Mouse (Mus musculus) ES-E14 (cell line): ENCODE measurements around the gene Cers5. TPM values are rescaled to one million over a fixed set of nuclear protein-coding genes. Genes with fewer than 3 reads are reported as not detected.

Experiments
- DNase-seq: peaks from one replicate; pipeline ENCODE4 v3.0.0-alpha.2; 2013; ENCODE audit warnings: low read depth, low spot score
- H3K27ac ChIP-seq: 2 replicates; pipeline ENCODE4 v1.5.1; 2012; ENCODE audit warnings: low read depth, mild to moderate bottlenecking, low read length, moderate library complexity, mixed read lengths; ENCODE audit not compliant: poor library complexity, insufficient read depth, severe bottlenecking
- H3K36me3 ChIP-seq: 2 replicates; pipeline ENCODE4 v1.6.1; 2012; ENCODE audit warnings: mild to moderate bottlenecking, low read length, moderate library complexity, mixed read lengths; ENCODE audit not compliant: control insufficient read depth, poor library complexity, insufficient read depth, severe bottlenecking
- H3K4me1 ChIP-seq, 2 experiments: fragments of 150-350 bp in 1 of 2; sonication (generic) in 1 of 2; 2 replicates each; pipeline ENCODE4 v1.6.1; 2012; ENCODE audit warnings: low read length in 2 of 2, mild to moderate bottlenecking in 1 of 2, mixed read lengths in 1 of 2; ENCODE audit not compliant: control insufficient read depth in 2 of 2, insufficient read depth in 2 of 2, poor library complexity in 1 of 2
- H3K4me3 ChIP-seq, 2 experiments: fragments of 150-350 bp in 1 of 2; sonication (generic) in 1 of 2; 2 replicates each; pipeline ENCODE4 v1.5.1; 2012; ENCODE audit warnings: low read length in 2 of 2, low read depth in 1 of 2, mild to moderate bottlenecking in 1 of 2, mixed read lengths in 1 of 2; ENCODE audit not compliant: insufficient read depth in 1 of 2, poor library complexity in 1 of 2, severe bottlenecking in 1 of 2
- H3K9ac ChIP-seq: 2 replicates; pipeline ENCODE4 v1.6.1; 2012; ENCODE audit warnings: low read depth, mild to moderate bottlenecking, low read length, mixed read lengths; ENCODE audit not compliant: poor library complexity, insufficient read depth, severe bottlenecking
- H3K9me3 ChIP-seq: fragments of 150-350 bp; sonication (generic); 2 replicates; pipeline ENCODE4 v1.6.1; 2012; ENCODE audit warnings: low read depth, mild to moderate bottlenecking, low read length; ENCODE audit not compliant: control insufficient read depth, insufficient read depth
- CHD2 ChIP-seq: IDR thresholded peaks from 2 replicates; pipeline ENCODE4 v1.6.1; 2014; ENCODE audit warnings: mild to moderate bottlenecking, low read depth, low read length, inconsistent platforms
- HCFC1 ChIP-seq: IDR thresholded peaks from 2 replicates; pipeline ENCODE4 v1.6.1; 2012; ENCODE audit warnings: low read length, inconsistent platforms, borderline replicate concordance; ENCODE audit not compliant: insufficient read depth
- MAFK ChIP-seq: IDR thresholded peaks from 2 replicates; pipeline ENCODE4 v1.6.1; 2014; ENCODE audit warnings: mild to moderate bottlenecking, low read depth, low read length, inconsistent platforms; ENCODE audit not compliant: insufficient read depth
- ZC3H11A ChIP-seq: IDR thresholded peaks from 2 replicates; pipeline ENCODE4 v1.6.1; 2012; ENCODE audit warnings: low read depth, mild to moderate bottlenecking, inconsistent platforms, low read length, borderline replicate concordance
- ZNF384 ChIP-seq: IDR thresholded peaks from 2 replicates; pipeline ENCODE4 v1.6.1; 2012; ENCODE audit warnings: low read depth, low read length, inconsistent platforms
- in situ Hi-C, 2 experiments: fragments of 600-800 bp; cut with MboI; formaldehyde crosslinking; loops; one replicate each; pipeline ENCODE4 v1.15.1; 2025; ENCODE audit warnings: low sequenced_read_pairs in 2 of 2, inconsistent platforms in 1 of 2; ENCODE audit not compliant: unreplicated experiment in 2 of 2
- total RNA-seq: library from RNA; depleted of rRNA; stranded (reverse); fragments of 300-350 nt; gene quantifications from 2 replicates; pipeline ENCODE4 v1.2.3, GENCODE M21; 2012

Gene Cers5
- total RNA-seq, 1 experiment: 126 TPM

DNA sequence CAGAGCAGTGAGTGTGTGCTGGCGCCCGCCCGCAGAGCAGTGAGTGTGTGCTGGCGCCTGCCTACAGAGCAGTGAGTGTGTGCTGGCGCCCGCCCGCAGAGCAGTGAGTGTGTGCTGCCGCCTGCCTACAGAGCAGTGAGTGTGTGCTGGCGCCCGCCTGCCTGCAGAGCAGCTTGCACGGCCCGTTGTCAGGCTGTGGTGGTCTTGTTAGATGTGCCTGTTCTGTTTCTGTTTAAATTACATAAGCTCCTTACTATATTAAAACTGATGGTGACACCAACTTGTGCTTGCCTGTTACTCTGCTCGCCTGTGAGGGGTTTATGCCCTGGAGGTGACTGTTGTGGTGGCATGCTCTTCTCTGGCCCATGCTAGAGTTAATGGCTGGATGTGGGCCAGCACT lies 64.5 kb downstream of the Cers5 start:
- H3K9ac ChIP-seq: no peak overlapping the region
- no peak for TF ChIP-seq MAFK
- no peak for TF ChIP-seq HCFC1
- no peak for TF ChIP-seq CHD2
- TF ChIP-seq ZNF384: no peak
- no peak for TF ChIP-seq ZC3H11A

DNA sequence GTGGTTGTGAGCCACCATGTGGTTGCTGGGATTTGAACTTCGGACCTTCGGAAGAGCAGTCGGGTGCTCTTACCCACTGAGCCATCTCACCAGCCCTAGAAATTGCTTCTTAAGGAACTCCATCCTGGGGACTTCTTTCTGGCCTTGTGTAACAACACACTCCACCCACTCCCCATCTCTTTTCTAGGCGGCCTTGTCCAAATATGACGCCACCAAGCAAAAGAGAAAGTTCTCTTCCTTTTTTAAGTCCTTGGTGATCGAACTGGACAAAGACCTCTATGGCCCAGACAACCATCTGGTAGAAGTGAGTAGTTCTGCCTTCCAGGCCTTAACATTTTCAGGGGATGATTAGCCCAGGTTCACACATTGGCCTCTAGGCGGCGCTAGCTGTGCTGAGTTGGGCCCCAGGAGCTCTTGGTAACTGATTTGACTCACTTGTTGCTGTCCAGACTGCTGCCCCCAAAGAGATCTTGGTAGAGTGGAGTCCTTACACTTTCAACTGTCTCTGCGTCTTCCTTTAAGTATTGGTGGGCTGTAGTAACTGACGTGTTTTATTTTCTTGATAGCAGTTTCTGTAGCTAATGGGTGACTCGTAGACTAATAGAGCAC lies 67.1 kb downstream of the Cers5 start, which contains the start of gene Gm17349:
TSS of gene Gm17349 (minus strand) at position 51 of the 609 bp plus-strand sequence.
- Histone ChIP-seq H3K4me3 (peak within 1 kb of the TSS; percentile 29 to 90), H3K27ac (peak within 1 kb of the TSS; percentile 89), H3K36me3 (peaks cover 30% of the 10 kb centered on the region), H3K9ac (peak within 1 kb of the TSS; percentile 22; the same call in 1 of the 2 replicates), H3K4me1 (peaks cover 7 to 8% of the 10 kb centered on the region in 2 experiments; a peak in 3 of 4 replicates), H3K9me3 (no peaks in the 10 kb centered on the region)
- no peak for TF ChIP-seq MAFK
- TF ChIP-seq HCFC1: no peak
- TF ChIP-seq ZC3H11A: 0 out of 2 replicates have a peak, but pooled peaks have one; percentile 14
- no peak for TF ChIP-seq ZNF384
- TF ChIP-seq CHD2: no peak
- no peak for DNase-seq
- in situ Hi-C loops: no loop called here

More for the DNA sequence above, 64.5 kb downstream of the Cers5 start:
- H3K36me3 ChIP-seq: peaks cover 48% of the 10 kb centered on the region
- H3K4me3 ChIP-seq: no peak overlapping the region; a peak in 1 of 4 replicates
- no peak overlapping the region for H3K27ac ChIP-seq
- no peak for DNase-seq
- H3K4me1 ChIP-seq: peaks cover 4 to 12% of the 10 kb centered on the region in 2 experiments; a peak in 3 of 4 replicates
- no peaks in the 10 kb centered on the region for H3K9me3 ChIP-seq
- in situ Hi-C loops: no loop called here

DNA sequence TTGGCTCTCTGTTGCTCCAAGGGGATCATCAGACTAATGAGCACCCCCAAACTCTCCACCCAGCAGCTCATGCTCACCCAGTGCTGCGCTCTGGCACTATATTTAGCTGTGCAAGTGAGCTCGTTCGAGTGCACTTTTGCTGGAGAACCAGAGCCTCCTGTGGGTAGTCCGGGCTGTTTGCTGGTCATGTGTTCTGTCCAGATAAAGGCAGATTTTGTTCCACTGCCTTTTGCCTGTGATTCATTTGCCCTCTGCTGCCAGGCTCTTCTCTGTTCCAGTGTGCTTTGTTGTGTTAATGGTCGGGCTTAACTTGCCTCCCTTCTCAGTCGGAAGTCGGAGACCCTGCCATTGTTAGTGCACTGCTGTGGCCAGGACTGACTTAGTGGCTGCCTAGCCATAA lies 67.8 kb downstream of the Cers5 start:
- in situ Hi-C loops: no loop called here
- TF ChIP-seq MAFK (no peak), ZC3H11A (no peak), ZNF384 (no peak), HCFC1 (no peak), CHD2 (no peak)
- H3K36me3 ChIP-seq: peaks cover 25% of the 10 kb centered on the region
- H3K27ac ChIP-seq: peak overlapping the region; percentile 89
- no peaks in the 10 kb centered on the region for H3K9me3 ChIP-seq
- DNase-seq: no peak
- peaks cover 8 to 13% of the 10 kb centered on the region in 2 experiments; a peak in 3 of 4 replicates for H3K4me1 ChIP-seq
- peak overlapping the region; percentile 10 to 90; a peak in 3 of 4 replicates for H3K4me3 ChIP-seq
- peak overlapping the region; percentile 22; the same call in 1 of the 2 replicates for H3K9ac ChIP-seq

DNA sequence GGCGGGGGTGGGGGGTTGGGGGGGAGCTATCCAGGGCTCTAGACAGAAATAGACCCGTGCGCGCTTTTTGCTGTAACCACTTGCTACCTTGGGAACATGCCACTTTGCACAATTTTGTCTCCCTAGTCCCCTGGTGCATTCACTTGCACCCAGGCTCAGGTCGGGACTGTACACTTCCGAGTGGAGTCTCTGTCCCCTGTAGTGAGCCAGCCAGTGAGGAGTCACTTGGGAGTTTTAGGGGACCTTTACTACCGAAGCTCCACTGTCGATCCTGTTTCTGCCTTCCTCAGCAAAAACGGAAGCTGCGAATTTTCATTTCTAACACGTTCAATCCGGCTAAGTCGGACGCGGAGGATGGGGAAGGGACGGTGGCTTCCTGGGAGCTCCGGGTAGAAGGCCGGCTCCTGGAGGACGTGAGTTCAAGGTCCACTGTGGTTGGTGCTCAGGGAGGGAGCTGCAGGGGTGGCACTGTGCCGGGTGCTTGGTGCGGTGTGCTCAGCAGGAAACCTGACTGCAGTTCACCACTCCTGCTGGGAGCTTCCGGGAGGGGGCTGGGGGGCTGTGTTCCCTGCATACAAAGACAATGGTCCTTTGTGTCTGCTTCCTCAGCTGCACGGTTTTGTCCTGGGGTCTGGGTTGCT lies 68.5 kb downstream of the Cers5 start:
- TF ChIP-seq CHD2 (no peak), HCFC1 (no peak), ZC3H11A (no peak), ZNF384 (no peak), MAFK (peak; percentile 62; the same call in 1 of the 2 replicates)
- no peak for DNase-seq
- Histone ChIP-seq H3K4me1 (peaks cover 8 to 15% of the 10 kb centered on the region in 2 experiments; a peak in 3 of 4 replicates), H3K36me3 (peaks cover 21% of the 10 kb centered on the region), H3K27ac (peak overlapping the region; percentile 89), H3K9ac (peak overlapping the region; percentile 22; the same call in 1 of the 2 replicates), H3K9me3 (no peaks in the 10 kb centered on the region), H3K4me3 (peak overlapping the region; percentile 10 to 90)
- in situ Hi-C loops: no loop called here
